Mouse (Mus musculus) lung, postnatal 4 days (tissue): ENCODE measurements around the gene Ccdc43.
"Not testable (repeated sequence)": the region's sequence is repeated elsewhere in the genome, so short reads cannot be mapped to it uniquely, and the experiment has no call there.

Source experiments
- DNase-seq, 2 experiments: peaks; one replicate each; pipeline ENCODE4 v3.0.0; 2021

Ccdc43 gene

DNA sequence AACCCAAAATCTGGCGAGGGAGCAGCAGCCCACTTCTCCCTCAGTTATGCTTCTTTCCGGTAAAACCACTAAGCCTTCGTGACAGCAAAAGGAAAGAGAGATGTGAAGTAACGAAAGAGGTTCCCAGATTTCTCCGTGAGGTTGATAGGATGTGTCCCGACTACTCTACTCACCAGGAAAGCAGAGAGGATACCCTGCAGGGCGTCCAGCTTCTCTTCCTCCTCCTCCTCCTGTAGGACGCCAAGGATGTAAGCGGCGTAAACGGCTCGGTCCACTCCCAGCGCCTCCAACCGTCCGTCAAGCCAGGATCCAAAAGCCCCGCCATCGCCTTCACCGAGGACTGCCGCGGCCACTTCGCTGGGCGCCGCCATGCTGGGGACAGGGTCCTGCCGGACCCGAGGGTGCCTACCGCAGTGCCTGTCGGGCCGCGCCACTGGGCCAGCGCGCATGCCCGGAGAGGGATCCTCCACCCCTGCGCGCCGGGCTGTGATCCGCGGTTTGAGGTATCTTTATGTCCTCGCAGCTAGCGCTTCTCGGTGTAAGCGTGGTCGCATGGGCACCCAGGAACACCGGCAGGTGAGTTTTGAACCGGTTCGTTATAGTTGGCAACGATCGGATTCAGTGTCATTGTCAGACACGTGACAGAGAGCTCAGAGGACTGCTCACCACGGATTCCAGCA, at the start of gene Ccdc43:
TSS of gene Ccdc43 (minus strand) at position 445 of the 680 bp plus-strand sequence.
- DNase-seq: peak; percentile 89 to 91

DNA sequence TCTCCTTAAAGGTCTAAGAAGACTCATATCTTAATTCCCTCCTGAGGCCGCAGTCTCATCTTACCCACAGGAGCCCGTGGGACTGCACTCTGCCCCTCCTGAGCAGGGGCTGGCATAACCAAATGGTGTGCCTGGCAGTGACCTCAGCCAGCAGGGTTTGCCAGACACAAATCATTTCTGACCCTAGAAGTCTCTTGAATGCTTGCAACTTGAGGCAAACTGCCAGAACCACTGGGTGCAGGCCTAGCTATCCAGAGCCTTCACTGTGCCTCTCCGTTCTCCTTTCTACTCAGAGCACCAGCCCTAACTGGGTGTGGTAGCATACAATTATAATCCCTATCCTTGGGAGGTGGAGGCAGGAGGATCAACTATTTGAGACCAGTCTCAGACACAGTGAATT, 47.2 kb upstream of the Ccdc43 start:
- no peak for DNase-seq

DNA sequence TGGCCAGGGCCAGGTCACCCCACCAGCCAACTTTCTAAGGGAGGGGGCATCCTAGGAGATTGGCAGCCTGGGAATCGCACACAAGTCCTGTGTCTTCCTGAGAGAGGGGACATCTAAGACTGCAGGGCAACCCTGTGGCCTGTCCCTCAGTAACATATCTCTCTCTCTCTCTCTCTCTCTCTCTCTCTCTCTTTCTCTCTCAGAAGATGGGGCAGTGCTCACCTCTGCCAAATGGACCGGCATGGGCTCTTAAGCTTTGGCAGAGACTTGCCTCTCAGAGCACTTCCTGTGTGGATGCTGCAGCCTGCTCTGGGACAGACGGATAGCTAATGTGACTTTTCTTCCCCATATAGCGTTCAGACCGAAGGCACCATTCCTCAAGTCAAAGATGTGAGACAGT, 45.3 kb upstream of the Ccdc43 start:
- no peak for DNase-seq

DNA sequence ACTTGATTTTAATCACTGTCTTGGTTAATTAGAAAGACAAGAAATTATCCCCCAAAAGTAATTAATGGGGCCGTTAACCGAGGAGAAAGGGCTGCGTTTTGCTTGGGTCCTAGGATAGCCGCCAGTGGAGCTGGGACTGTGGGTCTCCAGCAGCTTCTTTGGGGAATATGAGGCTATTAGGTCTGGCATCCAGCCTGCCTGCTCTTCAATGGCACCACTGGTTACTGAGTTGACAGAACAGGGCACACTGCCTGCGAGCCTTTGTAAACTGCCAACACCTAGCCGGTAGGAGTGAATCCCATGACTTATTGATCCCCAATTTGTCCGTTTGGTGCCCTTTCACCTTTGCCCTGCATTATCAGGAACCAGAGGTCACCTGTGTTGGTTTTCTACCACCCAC, 44.5 kb upstream of the Ccdc43 start:
- DNase-seq: no peak

DNA sequence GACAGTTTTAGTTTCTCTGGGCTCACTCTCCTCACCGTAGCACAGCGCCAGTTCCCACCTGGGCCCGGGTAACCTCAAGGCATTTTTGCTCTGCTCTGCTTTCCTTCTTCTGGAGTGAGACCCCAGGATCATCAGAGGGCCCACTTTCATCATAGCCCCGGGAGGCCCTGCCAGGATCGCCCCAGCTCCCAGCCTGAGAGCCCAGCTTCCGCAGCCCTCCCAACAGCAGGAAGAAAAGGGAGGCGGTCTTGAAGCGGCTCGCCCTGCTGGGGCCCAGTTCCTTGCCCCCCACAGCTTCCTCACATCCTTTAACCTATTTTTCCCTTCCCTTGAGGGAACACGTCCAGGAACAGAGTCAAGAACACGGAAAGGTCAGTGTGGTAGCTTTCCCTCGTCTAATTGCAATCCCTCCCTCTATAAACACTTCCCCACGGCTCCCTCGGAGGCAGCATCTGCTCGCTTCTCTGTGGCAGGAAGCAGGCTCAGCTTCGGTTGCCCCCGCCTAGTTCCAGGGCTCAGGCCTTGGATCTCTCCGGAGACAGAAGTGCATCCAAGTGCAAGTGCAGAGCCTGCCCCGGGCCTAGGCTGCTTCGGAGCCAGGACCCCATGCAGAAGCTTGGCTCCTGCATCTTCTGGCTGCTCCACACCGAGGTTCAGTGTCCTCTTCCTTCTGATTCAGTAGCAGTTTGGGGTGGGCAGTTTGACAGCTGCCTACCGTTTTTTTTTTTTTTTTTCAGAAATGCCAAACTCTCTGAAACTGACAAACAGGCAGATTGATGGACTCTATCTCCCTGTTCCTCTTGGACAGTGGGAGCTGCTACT, 43.8 kb upstream of the Ccdc43 start:
- DNase-seq: peak; percentile 43 to 53

DNA sequence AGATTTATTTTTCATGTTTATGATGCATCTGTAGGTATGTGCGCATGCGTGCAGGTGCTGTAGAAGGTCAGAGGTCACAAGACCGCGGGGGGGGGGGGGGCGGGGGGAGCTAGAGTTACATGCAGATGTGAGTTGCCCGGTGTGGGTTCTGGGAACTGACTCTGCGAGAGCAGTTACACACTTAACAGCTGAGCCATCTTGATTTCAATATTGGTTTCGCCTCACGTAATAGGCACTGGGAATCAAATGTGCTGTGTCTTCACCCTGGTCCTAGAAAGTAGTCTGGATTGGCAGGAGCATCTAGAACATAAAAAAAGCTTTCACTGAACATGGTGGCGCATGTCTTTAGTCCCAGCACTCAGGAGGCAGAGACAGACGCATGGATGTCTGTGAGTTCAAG, 43.1 kb upstream of the Ccdc43 start:
- DNase-seq: no peak

DNA sequence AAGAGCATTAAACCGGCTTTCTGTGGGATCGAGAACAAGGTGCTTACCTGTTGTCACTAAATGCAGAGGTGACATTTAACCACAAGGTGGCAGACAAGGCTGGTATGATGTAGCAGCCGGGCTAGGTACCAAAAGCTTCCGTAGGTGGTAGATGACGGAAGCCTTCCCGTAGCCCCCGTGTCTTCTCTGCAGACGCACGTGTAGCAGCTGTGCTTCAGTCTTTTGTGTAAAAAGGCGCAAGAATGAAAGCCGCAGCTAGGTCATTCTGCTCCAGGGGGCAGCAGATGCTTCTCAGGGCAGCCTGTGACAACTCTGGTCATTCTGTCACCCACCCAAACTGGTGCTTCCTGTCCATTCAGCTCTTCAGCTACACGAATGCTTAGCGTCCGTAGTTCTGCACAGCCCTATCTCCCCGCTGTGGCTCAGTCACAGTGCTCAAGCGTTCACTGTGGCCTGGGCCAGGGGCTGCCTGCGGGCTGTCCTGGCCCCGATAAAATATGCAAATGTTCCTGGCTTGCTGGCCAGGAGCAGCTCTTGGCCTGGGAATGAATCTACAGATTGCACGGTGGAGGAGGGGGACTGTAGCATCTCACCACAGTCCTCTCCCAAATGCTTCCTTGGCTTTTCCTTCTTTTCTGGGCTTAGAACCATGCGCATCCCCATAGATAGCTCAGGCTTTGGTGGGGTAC, 41.8 kb upstream of the Ccdc43 start:
- peak in 1 of 2 experiments; percentile 23 for DNase-seq

DNA sequence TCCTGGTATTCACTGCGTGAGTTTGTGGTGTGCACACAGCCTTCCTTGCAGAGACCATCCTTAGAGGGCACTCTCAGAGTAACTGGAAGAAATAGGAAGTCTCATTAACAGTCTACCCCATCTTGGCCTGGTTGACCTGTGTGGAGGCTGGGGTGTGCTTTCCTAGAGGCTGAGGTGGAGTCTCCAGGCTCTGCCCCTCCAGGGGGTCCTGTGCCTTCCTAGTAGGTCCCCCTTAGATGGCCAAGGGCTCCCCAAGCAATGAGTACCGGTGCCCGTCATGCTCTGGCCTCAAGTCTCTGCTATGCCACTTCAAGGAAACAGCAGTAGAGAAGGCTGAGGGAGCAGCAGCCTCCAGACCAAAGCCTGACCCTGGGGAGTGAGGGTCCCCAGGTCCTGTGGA, 40.5 kb upstream of the Ccdc43 start:
- DNase-seq: no peak

DNA sequence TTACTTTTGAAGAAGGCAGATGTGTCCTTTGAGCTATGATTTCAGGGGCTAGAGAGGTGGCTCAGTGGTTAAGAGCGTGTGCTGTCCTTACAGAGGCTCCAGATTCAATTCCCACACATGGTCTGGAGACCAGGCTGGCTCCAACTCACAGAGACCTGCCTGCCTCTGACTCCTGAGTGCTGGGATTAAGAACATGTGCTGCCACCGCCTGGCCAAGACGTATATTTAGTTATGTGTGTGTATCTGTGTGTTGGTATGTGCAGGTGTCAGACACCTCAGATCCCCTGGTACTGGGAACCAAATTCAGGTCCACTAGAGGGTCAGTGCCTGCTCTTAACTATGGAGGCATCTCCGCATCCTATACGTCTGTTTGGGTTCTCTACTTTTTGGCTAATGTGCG, 37.4 kb upstream of the Ccdc43 start:
- DNase-seq: no peak

DNA sequence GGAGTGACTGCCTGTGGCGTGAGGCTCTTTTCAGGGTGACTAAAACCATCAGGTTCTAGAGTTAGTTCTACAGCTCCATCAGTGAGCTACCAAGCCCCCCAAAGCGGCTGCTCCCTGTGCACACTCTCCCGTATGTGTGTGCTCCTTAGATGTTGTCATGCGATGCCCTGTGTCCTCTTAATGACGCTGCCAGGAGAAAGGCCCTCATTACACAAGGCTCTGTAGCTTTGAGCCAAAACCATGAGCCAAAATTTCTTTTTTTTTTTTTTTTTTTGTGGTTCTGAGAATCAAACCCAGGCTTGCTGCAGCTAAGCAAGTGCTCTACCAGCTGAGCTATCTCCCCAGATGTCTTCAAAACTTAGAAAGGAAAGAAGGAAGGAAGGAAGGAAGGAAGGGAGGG, 35.6 kb upstream of the Ccdc43 start:
- DNase-seq: no peak

DNA sequence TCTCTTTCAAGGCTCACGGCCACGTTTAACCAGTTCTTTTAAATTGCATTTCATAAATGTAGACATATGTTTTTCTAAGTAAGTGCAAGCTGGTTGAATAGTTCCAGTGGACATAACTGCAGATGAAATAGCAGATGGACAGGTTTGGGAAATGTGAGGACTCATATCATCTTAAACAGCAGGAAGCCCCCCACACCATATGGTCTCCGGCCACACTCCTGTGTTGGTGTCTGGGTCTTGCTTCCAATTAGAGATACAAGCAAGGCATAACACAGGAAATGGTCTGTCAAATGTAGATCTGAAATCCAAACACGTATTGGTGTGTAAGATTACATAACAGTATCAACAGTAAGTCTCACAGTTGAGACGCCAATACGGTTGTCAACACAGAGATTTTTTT, 33.8 kb upstream of the Ccdc43 start:
- DNase-seq: no peak

DNA sequence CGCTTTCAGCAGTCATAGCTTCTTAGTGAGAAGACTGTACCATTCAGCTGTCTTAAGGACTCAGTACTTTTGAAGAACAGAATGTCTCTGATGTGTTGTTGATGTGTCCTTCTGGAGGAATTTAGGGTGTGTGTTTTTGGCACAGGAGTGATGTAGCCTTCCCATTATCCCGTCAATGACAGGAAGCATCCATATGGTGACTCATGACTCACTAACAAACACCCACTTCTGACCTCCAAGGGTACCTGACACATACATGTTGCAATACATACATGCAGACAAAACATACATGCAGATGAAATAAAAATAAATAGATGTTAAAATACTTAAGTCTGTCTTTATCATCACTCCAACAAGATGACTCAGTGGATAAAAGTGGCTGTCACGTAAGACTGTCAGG, 32.3 kb upstream of the Ccdc43 start:
- no peak for DNase-seq

DNA sequence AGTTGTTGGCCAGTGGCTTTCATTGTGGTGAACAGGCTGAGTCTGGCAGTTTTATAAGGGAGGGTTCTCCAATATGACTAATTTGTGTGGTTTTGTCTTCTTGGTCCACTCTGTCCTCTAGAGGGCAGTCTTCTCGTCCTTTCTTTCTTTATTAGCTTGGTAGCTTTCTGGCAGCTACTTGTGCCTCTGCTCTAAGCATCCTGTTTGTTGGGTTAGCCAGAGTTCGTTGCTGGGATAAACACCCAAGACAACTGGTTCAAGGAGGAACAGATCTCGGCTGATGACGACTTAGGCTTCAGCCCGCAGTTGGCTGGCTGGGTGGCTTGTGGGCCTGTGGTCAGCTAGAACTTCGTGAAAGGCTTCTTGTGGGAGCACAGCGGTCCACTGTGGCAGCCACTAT, 31.0 kb upstream of the Ccdc43 start:
- DNase-seq: peak; percentile 44 to 50

DNA sequence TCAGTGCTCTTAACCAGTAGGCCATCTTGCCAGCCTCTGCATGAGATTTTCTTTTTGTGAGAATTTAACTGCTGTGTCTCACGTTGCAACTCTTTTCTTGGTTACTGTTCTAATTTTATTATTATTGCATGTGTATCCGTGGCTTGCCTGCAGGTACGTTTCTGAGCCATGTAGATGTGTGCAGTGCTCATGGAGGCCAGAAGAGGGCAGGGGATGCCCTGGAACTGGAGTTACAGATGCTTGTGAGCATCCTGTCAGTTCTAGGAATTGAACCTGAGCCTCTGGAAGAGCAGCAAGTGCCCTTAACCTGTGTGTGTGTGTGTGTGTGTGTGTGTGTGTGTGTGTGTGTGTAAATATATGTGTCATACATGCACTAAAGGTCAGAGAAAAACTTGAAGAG, 28.0 kb upstream of the Ccdc43 start:
- no peak for DNase-seq

DNA sequence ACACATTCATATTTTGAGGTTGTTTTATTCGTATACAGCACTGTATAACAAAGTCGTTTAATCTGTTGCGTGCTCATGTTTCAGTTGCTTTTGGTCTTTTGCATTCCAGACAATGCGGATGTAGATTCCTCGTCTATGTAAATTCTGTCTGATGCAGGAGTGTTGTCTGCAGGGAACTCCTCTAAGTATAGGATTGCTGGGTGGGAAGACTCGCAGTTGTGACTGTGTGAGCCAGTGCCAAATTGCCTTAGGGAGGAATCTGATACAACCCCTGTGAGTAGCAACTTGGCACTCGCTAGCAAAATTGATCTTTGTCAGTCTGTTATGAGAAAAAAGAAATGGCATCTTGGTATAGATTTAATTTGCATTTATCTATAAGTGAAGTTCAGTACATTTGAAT, 18.6 kb upstream of the Ccdc43 start:
- DNase-seq: no peak

DNA sequence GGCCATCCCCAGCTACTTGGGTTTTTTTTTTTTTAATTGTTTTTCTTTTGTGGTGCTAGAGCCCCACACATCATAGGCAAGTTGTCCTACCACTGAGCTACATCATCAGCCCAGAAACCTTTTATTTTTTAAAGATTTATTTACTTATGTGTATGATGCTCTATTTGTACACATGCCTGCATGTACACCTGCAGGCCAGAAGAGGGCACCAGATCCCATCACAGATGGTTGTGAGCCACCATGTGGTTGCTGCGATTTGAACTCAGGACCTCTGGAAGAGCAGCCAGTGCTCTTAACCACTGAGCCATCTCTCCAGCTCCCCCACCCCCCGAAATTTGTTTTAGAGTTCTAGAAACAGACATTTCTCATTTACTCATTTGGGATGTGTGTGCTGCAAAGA, 17.0 kb upstream of the Ccdc43 start:
- not testable (repeated sequence) for DNase-seq

DNA sequence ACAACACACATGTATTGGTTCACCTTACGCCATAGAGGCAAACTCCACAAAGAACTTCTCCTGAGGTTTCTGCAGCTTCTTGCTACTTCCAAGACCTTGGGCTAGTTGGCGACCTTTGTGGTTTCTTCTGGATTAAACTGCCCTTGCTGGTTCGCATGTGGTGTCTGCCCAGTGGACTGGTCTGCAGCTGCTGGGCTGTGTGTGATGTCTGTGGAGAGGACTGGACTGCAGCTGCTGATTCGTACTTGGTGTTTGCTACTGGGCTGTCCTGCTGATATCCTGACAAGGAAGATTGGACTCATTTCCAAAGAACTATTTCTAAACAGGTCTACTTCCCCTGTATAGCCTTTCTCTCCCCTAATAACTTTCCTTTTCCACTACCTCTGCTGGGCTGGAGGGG, 14.8 kb upstream of the Ccdc43 start:
- no peak for DNase-seq

DNA sequence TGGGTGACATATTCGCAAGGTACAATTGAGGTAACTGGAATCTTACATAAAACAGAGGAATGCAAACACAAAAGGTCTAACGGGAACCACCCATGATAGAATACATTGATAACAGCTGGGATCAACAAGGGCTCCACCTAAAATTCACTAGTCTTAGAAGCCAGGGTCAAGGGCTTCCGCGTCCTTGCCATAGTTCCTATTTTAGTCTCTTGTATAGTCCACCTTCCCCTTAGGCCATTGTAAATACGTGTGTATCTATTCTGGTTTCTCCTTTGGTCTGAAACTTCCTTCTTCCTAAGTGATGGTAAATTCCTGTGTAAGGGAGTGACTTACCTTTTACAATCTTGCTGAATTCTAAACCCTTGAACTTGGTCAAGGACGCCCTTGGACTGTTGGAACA, 4.6 kb upstream of the Ccdc43 start:
- DNase-seq: not testable (repeated sequence)

DNA sequence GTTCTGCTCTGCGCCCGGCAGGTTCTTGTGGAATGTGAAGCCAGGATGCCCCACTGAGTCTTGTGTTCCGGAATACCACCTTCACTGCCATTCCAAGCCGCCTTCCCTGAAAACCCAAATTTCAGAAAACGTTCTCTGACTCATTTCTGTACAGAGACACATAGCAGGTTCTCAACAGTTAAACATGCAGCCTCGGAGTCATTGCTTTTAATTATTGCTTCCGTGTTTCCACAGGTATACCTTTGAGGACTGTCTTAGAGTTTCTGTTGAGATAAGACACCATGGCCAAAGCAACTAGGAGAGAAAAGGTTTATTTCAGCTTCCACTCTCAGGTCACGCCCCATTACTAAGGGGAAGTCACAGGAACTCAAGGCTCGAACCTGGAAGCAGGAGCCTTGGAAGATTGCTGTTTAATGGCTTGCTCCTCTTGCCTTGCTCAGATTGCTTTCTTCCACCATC, 465 bp upstream of the Ccdc43 start:
- DNase-seq: no peak

DNA sequence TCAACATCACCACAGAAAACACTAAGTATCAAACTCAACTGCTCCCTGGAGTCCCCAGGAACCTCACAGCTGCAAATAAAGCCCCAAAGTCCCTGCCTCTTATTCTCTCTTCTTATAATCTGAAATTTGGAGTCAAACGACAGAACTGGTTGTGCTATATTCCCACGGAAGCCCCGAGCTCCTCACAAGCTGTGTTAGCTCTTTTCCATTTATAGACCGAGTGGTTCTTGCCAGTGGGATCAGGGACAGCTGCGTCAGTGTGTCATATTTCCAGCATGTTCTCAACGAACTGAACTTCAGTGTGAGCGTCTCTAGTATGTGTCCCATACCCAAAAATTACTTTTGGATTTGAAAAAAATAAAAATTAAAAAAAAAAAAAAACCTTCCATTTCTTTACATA, 2.3 kb downstream of the Ccdc43 start:
- no peak for DNase-seq

DNA sequence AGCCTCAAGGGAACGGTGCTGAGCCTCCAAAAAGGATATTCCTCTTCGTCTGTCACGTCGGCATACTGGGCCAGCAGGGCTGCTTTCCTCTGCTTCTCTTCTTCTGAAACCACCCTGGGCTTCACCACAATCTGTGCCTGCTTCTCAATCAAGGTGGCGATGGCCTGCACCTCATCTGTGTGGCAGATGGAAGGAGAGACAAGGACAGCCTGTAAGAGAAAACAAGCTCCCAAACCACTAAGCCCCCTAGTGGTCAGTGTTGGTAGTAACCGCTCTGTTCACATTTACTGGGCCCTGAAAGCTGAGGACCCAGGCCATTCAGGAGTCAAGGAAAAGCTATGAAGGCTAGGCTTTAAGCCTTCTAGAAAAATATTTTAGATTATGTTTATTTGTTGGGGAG, 7.4 kb downstream of the Ccdc43 start:
- DNase-seq: peak in 1 of 2 experiments; percentile 70

DNA sequence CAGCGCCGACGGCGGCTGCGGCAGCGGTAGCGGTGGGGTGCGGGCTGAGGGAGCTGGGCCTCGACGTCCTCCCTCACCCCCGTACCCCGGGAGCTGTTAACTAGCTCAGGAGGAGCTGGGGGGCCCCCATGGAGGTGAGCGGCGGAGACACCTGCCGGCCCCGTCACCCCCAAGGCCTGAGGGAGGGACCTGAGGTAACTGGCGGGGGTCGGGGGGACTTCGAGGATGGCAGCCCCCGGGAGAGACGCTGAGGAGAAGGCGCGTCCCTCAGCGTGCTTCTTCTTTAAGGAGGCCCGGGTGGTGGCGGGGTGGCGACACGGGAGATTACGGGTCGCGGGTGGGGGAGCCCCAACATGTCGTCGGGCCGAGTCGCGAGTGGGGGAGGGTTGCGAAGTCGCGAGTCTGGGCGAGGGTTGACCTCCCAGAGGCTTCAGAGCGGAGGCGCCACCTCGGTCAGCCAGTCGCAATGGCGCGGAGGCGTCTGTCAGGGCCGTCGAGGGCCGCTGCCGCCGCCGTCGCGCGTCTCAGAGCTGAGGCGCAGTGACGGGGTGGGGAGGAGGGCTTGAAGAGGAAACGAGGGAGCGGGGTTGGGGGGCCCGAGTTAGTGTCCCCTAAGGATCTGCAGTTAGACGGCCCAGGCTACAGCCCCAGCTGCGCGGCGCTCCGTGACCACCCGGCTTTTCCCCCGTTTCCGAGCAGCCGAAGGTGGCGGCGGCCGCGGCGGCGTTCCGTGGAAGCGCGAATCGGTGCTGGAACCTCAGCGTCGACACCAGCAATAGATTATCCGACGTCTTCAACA, 31.7 kb downstream of the Ccdc43 start:
- no peak for DNase-seq

DNA sequence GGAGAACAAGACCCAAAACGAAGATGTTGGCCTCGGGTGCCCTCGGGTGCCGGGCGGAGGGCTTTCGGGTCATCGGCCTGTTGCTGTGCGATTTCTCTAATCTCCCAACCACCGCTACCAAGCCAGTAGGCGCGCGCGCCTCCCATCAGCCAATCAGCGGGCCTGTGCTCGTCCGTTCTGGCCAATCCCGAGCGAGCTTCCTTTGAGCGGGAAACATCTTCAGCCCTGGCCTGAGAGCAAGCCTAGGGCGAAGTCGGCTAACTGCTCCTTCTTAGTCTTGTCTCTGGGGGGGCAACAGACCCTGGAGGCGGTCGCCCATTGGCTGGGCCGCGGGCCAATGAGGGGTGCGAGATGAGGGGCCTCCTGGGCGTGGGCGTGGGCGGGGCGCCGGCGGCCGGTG, 32.4 kb downstream of the Ccdc43 start:
- no peak for DNase-seq
